Mouse (Mus musculus) G1E-ER4 (cell line): ENCODE data around the gene 4933402J07Rik. TPM values are rescaled to one million over a fixed set of nuclear protein-coding genes. Genes with fewer than 3 reads are reported as not detected.

Source experiments
- GATA1 ChIP-seq: IDR thresholded peaks from one replicate; pipeline ENCODE4 v1.8.0; 2012; ENCODE audit warnings: low read length, inconsistent platforms
- polyA plus RNA-seq: library from polyadenylated mRNA; stranded (reverse); fragments of >175 nt; gene quantifications from 2 replicates; pipeline ENCODE4 v1.2.3, GENCODE M21; 2012

The 4933402J07Rik gene
- polyA plus RNA-seq, 1 experiment = not detected

DNA sequence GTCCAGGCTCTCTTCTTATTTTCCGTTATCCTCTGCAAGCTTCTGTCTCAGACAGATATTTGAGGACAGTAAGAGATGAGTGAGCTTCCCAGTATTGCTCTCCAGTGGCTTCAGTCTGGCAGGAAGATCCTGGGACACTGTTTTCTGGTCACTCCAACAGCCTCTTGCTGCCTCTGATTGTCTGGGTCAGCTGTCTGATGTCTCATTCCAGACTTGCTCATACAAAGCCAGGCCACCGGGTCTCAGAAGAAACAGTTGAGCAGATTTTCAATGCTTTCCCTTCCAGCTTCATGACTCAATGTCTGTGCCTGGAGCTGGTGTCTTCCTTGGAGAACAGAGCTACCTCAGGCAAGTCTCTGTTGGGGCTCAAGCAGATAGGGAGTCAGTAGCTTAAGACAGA, 39.1 kb downstream of the 4933402J07Rik start:
- TF ChIP-seq GATA1 = no peak

DNA sequence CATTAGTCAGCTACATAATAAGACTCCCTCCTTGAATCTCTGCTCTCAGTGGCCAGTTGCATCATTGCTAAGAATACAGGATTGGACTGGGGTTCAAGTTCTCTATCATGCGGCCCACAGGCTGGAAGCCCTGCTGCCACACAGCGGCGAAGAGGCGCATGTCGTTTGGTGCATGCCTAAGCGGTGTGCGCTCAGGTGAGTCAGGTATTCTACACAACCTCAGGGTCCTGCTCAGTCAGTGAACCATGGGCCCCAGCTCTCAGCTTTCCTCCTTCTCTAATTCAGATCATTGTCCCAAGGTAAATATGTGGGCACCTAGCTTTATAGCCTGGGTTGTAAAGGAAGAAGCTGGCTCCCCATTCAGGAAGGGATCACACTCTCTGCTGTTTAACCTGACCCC, 45.5 kb downstream of the 4933402J07Rik start:
- TF ChIP-seq GATA1 = no peak

DNA sequence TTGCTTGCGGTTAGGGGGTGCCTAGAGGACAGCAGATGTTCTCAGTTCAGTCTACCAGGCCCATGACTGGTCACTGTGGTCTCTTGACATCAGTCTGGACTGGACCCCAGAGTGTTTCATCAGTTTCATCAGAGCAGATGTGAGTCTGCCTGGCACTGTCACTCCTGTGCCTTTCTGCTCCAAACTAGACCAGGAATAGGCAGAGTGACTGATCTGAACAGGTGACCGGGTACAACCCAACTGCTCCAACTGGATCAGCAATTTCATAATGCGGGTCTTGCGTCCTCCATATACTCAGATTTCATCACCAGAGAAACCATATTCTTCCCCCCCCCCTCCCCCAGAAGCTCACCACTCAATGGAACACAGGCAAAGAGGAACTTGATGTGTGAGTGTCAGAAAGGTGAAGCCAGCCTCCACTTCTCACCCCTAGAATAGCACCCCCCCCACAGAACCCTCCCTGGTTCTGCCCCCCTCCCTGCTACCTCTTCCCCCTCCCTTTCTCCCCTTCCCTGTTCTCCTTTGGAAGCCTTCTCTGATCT, 46.1 kb downstream of the 4933402J07Rik start:
- TF ChIP-seq GATA1 = no peak

DNA sequence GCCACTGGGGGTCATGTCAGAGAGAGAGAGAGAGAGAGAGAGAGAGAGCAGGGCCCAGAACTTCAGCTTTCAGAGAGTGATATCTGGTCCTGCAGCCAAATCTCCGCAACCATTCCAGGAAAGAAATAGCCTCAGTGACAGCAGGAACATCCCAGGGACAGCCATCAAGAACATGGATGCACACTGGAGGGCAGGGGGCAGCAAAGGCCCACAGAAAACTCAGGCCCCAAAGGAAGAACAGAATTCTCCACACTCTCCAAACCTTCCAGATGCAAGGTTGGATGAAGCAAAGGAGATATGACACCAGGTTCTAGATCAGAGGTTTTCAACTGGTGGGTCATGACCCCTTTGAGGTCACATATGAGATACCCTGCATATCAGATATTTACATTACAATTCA, 50.0 kb downstream of the 4933402J07Rik start:
- TF ChIP-seq GATA1 = no peak

DNA sequence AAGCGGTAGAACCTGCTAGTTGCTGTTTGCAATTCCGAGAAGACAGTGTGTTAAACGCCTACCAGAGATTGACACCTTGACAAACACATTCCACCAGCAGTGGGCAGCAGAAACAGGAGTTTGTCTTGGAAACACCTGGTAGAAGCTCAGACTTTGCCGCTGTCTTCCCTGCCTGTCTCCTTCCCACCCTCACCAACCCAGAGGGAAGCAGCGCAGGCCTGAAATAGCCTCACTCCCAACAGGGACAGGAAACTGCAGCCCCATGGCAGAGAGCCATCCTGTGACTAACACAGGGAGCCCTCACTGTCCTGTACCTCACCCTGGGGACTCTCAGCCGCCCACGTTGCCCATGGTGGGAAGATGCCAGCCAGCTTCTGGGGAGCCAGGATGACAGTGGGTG, 55.5 kb downstream of the 4933402J07Rik start:
- TF ChIP-seq GATA1 = no peak

DNA sequence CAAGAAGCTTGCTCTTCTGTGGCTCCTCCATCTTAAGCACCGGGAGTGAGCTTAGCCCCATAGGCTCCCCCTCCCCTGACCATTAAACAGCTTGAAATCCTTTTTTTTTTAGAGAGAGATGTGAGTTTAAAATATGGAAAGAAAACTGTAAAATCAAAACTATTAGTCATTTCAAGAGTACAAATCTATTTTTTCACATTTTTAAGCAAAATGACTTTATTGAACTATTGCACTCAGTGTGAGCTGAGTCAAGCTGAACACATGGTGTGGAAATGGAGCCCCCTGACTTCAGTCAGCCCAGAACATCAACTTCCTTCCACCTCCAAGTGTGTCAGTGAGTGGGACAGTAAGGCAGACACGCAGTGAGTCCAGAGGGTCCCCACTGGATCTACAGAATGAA, 55.9 kb downstream of the 4933402J07Rik start:
- TF ChIP-seq GATA1 = no peak

DNA sequence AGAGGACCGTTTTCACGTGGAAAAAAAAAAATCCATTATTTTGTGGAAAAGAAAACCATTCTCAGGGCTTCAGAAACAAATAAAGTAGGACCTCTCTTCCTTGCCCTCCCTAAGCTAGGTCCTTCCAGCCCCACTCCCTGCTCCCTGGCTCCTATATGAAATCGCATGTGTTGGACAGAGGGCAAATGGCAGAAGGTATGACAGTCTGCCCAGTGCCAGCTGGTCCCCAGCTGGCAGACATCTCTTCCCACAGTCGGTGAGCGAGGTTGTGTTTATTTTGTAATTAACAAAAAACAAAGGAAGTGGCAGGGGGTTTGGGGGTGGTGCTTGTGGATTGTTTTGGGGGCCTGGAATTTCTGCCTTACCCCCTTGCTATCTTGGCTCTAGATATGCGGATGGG, 56.6 kb downstream of the 4933402J07Rik start:
- TF ChIP-seq GATA1 = no peak

DNA sequence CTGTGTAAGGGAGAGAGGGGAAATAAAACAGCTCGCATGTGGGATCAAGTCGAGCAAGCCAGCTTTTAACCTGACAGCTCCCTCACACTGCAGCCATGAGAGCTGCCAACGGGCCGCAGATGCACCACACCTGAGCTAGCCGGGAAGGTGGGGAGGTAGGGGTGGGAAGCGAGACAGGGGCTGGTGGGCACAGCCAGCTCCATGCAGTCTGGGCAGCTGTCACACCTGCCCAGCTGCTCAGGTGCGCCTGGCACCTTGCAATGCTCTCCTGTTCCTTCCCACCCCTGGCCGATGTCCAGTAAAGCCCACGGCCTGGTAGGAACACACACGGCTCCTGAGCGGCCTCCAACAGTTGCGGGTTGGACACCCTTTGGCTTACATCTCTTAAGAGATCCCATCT, 57.5 kb downstream of the 4933402J07Rik start:
- no peak for TF ChIP-seq GATA1

DNA sequence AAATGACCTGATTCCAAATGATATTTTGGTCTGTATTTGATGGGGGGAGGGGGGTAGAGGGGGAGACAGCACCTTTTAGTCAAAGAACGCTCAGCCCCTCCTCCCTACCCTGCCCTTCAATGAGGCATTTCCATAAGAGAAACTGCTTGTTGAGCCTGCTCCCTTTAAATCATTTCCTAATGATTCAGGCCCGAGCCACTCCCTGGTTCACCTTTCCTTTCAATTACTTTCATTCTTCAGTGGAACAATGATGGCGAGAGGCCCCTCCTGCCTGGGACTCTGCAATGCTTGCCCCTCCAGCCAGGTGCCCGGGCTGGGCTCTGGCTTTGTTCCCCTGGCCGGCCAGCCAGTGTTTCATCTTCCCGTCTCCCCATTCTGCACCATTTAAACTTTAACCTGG, 66.0 kb downstream of the 4933402J07Rik start:
- no peak for TF ChIP-seq GATA1

DNA sequence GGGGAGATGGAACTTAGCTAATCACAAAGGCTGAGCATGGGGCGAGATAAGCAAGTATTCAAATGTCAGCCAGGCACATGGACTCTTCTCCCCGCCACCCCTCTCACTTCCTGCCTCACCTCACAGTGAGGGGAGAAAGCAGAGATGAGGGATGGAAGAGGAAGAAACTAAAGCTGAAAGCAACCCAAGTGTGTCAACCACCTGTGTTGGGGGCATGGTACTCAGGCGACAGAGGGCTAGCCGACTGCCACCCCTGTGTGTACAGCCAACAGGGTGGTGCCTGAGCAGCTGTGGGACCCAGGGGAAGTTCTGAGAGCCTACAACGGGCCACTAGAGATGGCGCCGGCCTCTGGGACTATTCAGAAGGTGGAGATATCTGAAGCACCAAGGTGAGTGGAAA, 68.1 kb downstream of the 4933402J07Rik start:
- no peak for TF ChIP-seq GATA1

DNA sequence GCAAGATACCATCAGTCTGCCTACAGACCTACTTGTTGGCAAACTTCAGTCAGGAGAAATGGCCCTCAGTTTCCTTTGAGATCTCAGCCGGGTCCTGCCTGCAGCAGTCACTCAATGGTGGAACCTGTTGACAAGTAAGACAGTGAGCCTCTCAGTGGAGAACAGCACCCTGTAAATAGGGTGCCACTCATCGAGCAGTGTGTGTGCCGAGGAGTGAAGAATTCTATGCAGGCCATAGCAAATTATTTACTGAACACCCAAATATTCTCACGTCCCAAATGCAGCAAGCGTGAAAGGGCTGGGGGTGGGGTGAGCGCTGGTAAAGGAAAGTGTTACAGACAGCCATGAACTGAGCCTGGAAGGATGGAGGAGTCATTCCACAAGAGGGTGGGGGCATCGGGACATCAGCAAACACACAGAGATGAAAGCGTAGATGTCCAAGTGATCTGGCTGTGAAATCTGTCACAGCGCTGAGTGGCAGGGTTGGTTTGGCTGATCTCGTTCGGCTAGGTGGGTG, 72.6 kb downstream of the 4933402J07Rik start:
- no peak for TF ChIP-seq GATA1

Other genes with a start within 250 kb of the 4933402J07Rik start
- not detected in 2 replicates for gene Cbln1, start 91.2 kb upstream of the 4933402J07Rik start, polyA plus RNA-seq